Mouse (Mus musculus) lung, embryonic 16.5 days (tissue): Measurements from ENCODE around the gene Slamf9. TPM values are rescaled to one million over a fixed set of nuclear protein-coding genes. Genes with fewer than 3 reads are reported as not detected.
A peak's percentile ranks its signal among the peaks of the same experiment; 100 is the strongest.

Source experiments
- ATAC-seq: fragments of 200-750 bp; cut with Nextera tagmentation; 2 replicates; pipeline ENCODE4 v1.8.0; 2017; ENCODE audit warnings: low read depth, mild to moderate bottlenecking, moderate library complexity
- H3K27ac ChIP-seq: fragments of 300-500 bp; sonication (generic); 2 replicates; pipeline ENCODE4 v1.5.1; 2014; ENCODE audit warnings: mild to moderate bottlenecking, control low read depth, low read length
- H3K27me3 ChIP-seq: fragments of 300-500 bp; sonication (generic); 2 replicates; pipeline ENCODE4 v1.6.1; 2014; ENCODE audit warnings: low read depth, low read length, mixed read lengths; ENCODE audit not compliant: control insufficient read depth, insufficient read depth
- H3K36me3 ChIP-seq: fragments of 300-500 bp; sonication (generic); 2 replicates; pipeline ENCODE4 v1.6.1; 2014; ENCODE audit warnings: low read length; ENCODE audit not compliant: control insufficient read depth, insufficient read depth
- H3K4me1 ChIP-seq: fragments of 300-500 bp; sonication (generic); replicated peaks from 2 replicates; pipeline ENCODE4 v1.6.1; 2014; ENCODE audit warnings: low read length, mixed read lengths; ENCODE audit not compliant: control insufficient read depth, insufficient read depth
- H3K4me2 ChIP-seq: fragments of 300-500 bp; sonication (generic); 2 replicates; pipeline ENCODE4 v1.6.1; 2014; ENCODE audit warnings: low read depth, low read length, control low read depth
- H3K4me3 ChIP-seq: fragments of 300-500 bp; sonication (generic); 2 replicates; pipeline ENCODE4 v1.5.1; 2014; ENCODE audit warnings: mild to moderate bottlenecking, low read length, control low read depth
- H3K9ac ChIP-seq: fragments of 300-500 bp; sonication (generic); 2 replicates; pipeline ENCODE4 v1.6.1; 2014; ENCODE audit warnings: low read length, control low read depth
- H3K9me3 ChIP-seq: fragments of 300-500 bp; sonication (generic); 2 replicates; pipeline ENCODE4 v1.6.1; 2016; ENCODE audit warnings: low read length; ENCODE audit not compliant: control insufficient read depth
- WGBS: fragments of 180-500 bp; shearing (Covaris S2); extraction: QIAGEN DNeasy Blood & Tissue Kit; methylation state at CpG from one replicate; pipeline ENCODE4 v1.1.7; 2014; 5-methylcytosine and 5-hydroxymethylcytosine counted together
- polyA plus RNA-seq: library from polyadenylated mRNA; unstranded; fragments of >200 nt; fragmentation: Nextera tagmentation; extraction: Ambion mirVana; gene quantifications from 2 replicates; pipeline ENCODE4 v1.2.1, GENCODE M21; 2015

Slamf9 gene
- polyA plus RNA-seq, 1 experiment from 2014 or later, result 0.57 TPM

- ATAC-seq, result no peak
- Histone ChIP-seq H3K27me3 (no peaks in the 10 kb centered on the region), H3K4me2 (peak overlapping the region; percentile 1), H3K36me3 (no peaks in the 10 kb centered on the region), H3K4me3 (no peak overlapping the region), H3K4me1 (peaks cover 37% of the 10 kb centered on the region), H3K9me3 (peaks cover 6% of the 10 kb centered on the region), H3K27ac (peak overlapping the region; percentile 70), H3K9ac (0 out of 2 replicates have a peak overlapping the region, but pooled peaks have one; percentile 34)
- 46% methylated on average over 4 of the region's 4 CpGs for WGBS
Observed at GRCm38 (mm10) chr1:172514213-172514529, 39.0 kb downstream of the Slamf9 start.

GRCm38 (mm10) chr1:172514551-172515268 lies 39.6 kb downstream of the Slamf9 start:
- H3K9me3 ChIP-seq, result peaks cover 6% of the 10 kb centered on the region
- WGBS, result 58% methylated on average over 7 of the region's 7 CpGs
- H3K4me2 ChIP-seq, result no peak overlapping the region
- peak overlapping the region; percentile 70 for H3K27ac ChIP-seq
- ATAC-seq, result no peak
- H3K4me3 ChIP-seq, result no peak overlapping the region
- H3K27me3 ChIP-seq, result no peaks in the 10 kb centered on the region
- H3K36me3 ChIP-seq, result no peaks in the 10 kb centered on the region
- 0 out of 2 replicates have a peak overlapping the region, but pooled peaks have one; percentile 34 for H3K9ac ChIP-seq
- H3K4me1 ChIP-seq, result peaks cover 41% of the 10 kb centered on the region

GRCm38 (mm10) chr1:172515396-172515795 lies 40.2 kb downstream of the Slamf9 start:
- Histone ChIP-seq H3K27me3 (no peaks in the 10 kb centered on the region), H3K4me2 (no peak overlapping the region), H3K36me3 (no peaks in the 10 kb centered on the region), H3K4me1 (peaks cover 47% of the 10 kb centered on the region), H3K27ac (peak overlapping the region; percentile 70), H3K4me3 (no peak overlapping the region), H3K9ac (no peak overlapping the region), H3K9me3 (peaks cover 6% of the 10 kb centered on the region)
- 48% methylated on average over 1 of the region's 1 CpGs for WGBS
- no peak for ATAC-seq

- WGBS, result 77% methylated on average over 4 of the region's 4 CpGs
- H3K36me3 ChIP-seq, result no peaks in the 10 kb centered on the region
- peaks cover 56% of the 10 kb centered on the region for H3K4me1 ChIP-seq
- H3K9me3 ChIP-seq, result peaks cover 6% of the 10 kb centered on the region
- no peak overlapping the region for H3K4me2 ChIP-seq
- no peaks in the 10 kb centered on the region for H3K27me3 ChIP-seq
- no peak for ATAC-seq
- no peak overlapping the region for H3K4me3 ChIP-seq
- no peak overlapping the region for H3K9ac ChIP-seq
- no peak overlapping the region for H3K27ac ChIP-seq
Observed at GRCm38 (mm10) chr1:172518013-172518412, 42.9 kb downstream of the Slamf9 start.

GRCm38 (mm10) chr1:172519644-172520043 lies 44.5 kb downstream of the Slamf9 start:
- ATAC-seq, result no peak
- Histone ChIP-seq H3K4me3 (no peak overlapping the region), H3K9me3 (peaks cover 6% of the 10 kb centered on the region), H3K36me3 (no peaks in the 10 kb centered on the region), H3K9ac (no peak overlapping the region), H3K27ac (peak overlapping the region; percentile 83), H3K27me3 (no peaks in the 10 kb centered on the region), H3K4me1 (peaks cover 51% of the 10 kb centered on the region), H3K4me2 (no peak overlapping the region)
- 56% methylated on average over 6 of the region's 6 CpGs for WGBS

- H3K36me3 ChIP-seq, result no peaks in the 10 kb centered on the region
Observed at GRCm38 (mm10) chr1:172520576-172521440, 45.6 kb downstream of the Slamf9 start, which contains the start of gene Cfap45. TSS of gene Cfap45 (plus strand) at chr1:172520801.

GRCm38 (mm10) chr1:172522524-172522923 lies 47.4 kb downstream of the Slamf9 start:
- Histone ChIP-seq H3K4me2 (peak overlapping the region; percentile 8; the same call in 1 of the 2 replicates), H3K27me3 (no peaks in the 10 kb centered on the region), H3K27ac (peak overlapping the region; percentile 43), H3K9ac (0 out of 2 replicates have a peak overlapping the region, but pooled peaks have one; percentile 15), H3K4me3 (no peak overlapping the region), H3K36me3 (no peaks in the 10 kb centered on the region), H3K4me1 (peaks cover 66% of the 10 kb centered on the region), H3K9me3 (peaks cover 4% of the 10 kb centered on the region)
- ATAC-seq, result no peak
- WGBS, result 45% methylated on average over 7 of the region's 7 CpGs

More at GRCm38 (mm10) chr1:172520576-172521440, 45.6 kb downstream of the Slamf9 start, which contains the start of gene Cfap45:
- Histone ChIP-seq H3K4me3 (peak within 1 kb of the TSS; percentile 49), H3K4me1 (peaks cover 49% of the 10 kb centered on the region), H3K4me2 (peak within 1 kb of the TSS; percentile 65), H3K9ac (peak within 1 kb of the TSS; percentile 55), H3K27me3 (no peaks in the 10 kb centered on the region), H3K9me3 (peaks cover 6% of the 10 kb centered on the region), H3K27ac (peak within 1 kb of the TSS; percentile 83)
- peak; percentile 76 for ATAC-seq
- WGBS, result 3% methylated on average over 28 of the region's 28 CpGs

- Histone ChIP-seq H3K27me3 (no peaks in the 10 kb centered on the region), H3K4me1 (peaks cover 66% of the 10 kb centered on the region), H3K9ac (no peak overlapping the region), H3K27ac (peak overlapping the region; percentile 82), H3K9me3 (no peaks in the 10 kb centered on the region), H3K36me3 (no peaks in the 10 kb centered on the region), H3K4me3 (no peak overlapping the region), H3K4me2 (no peak overlapping the region)
- WGBS, result 29% methylated on average over 12 of the region's 12 CpGs
- peak; percentile 61 for ATAC-seq
Observed at GRCm38 (mm10) chr1:172523699-172524101, 48.5 kb downstream of the Slamf9 start.
